Mouse (Mus musculus) adipose tissue, adult 10 weeks (tissue): ENCODE results near the gene Shisa3. TPM values are rescaled to one million over a fixed set of nuclear protein-coding genes. Genes with fewer than 3 reads are reported as not detected.

ENCODE experiments used
- polyA plus RNA-seq: library from polyadenylated mRNA; stranded (reverse); fragments of 350-450 nt; fragmentation: Illumina TruSeq; extraction: RNeasy Lipid Tissue Mini Kit (QIAGEN cat#74804); gene quantifications from one replicate; pipeline ENCODE4 v1.2.3, GENCODE M21; 2014; ENCODE audit warnings: low read depth, low replicate concordance

Shisa3 gene
- polyA plus RNA-seq: 1.1 TPM

GRCm38 (mm10) chr5:67607804-67608673 is at the start of gene Shisa3:
TSS of gene Shisa3 (plus strand) at chr5:67607882.

Other genes starting within 250 kb of the Shisa3 start
- 3.6 TPM for gene Bend4, start 179.6 kb upstream of the Shisa3 start, polyA plus RNA-seq
- 8.2 TPM for gene Atp8a1, start 239.6 kb downstream of the Shisa3 start, polyA plus RNA-seq